Comparison of ENCODE assay signal across 15 mouse cellular contexts in the genomic region with DNA sequence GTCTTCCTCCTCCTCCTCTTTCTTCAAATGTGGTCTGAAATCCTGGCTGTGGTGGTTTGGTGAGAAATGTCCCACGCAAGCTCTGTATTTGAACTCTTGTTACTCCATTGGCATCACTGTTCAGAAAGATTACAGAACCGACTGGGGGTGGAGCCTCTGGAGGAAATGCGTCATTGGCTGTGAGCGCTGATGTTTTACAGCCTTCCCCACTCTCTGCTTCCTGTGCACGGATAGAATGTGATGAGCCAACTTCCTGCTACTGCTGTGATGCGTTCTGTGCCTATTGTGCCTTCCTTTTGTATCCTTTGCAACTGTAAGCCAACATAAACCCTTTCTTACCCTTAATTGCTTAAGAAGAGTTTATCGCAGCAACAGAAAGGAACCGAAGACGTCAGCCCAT.
"Had no signal": no experiment of that assay in that cellular context is flagged by ENCODE, and none has a peak within 500 bp of the region (broad histone marks: within the 10 kb centered on the region; RNA-seq: fewer than 3 reads in every experiment).

No protein-coding gene starts in this region.

- H3K36me3 ChIP-seq: midbrain, embryonic 10.5 days; midbrain, embryonic 13.5 days; midbrain, embryonic 15.5 days; neural tube, embryonic 12.5 days; stomach, embryonic 15.5 days had no signal

- H3K4me3 ChIP-seq: midbrain, embryonic 10.5 days; midbrain, embryonic 13.5 days; midbrain, embryonic 15.5 days; neural tube, embryonic 12.5 days; stomach, embryonic 15.5 days had no signal

- DNase-seq: lung, adult 18-20 months; lung, embryonic 14.5 days; lung, postnatal 10 days; lung, postnatal 4 days; right cerebral cortex, postnatal 14 days; thymus, adult 2 months; thymus, postnatal 25 days; thymus, postnatal 4 days had no signal

- H3K4me1 ChIP-seq: midbrain, embryonic 10.5 days; stomach, embryonic 15.5 days had no signal

- H3K27me3 ChIP-seq: midbrain, embryonic 13.5 days; midbrain, embryonic 15.5 days; neural tube, embryonic 12.5 days; stomach, embryonic 15.5 days had no signal

- H3K27ac ChIP-seq: liver, embryonic 14.5 days; midbrain, embryonic 10.5 days; midbrain, embryonic 13.5 days; midbrain, embryonic 15.5 days; neural tube, embryonic 12.5 days; stomach, embryonic 15.5 days; stomach, postnatal 0 days had no signal
